Mouse (Mus musculus) kidney, postnatal 36 days (tissue): ENCODE results near the gene Tmem232.
A peak's percentile ranks its signal among the peaks of the same experiment; 100 is the strongest.
"Not testable (repeated sequence)": the region's sequence is repeated elsewhere in the genome, so short reads cannot be mapped to it uniquely, and the experiment has no call there.

Source experiments
- DNase-seq, 2 experiments: peaks; one replicate each; pipeline ENCODE4 v3.0.0; 2021 to 2022; ENCODE audit warnings: mixed read lengths in 2 of 2

Gene Tmem232

DNA sequence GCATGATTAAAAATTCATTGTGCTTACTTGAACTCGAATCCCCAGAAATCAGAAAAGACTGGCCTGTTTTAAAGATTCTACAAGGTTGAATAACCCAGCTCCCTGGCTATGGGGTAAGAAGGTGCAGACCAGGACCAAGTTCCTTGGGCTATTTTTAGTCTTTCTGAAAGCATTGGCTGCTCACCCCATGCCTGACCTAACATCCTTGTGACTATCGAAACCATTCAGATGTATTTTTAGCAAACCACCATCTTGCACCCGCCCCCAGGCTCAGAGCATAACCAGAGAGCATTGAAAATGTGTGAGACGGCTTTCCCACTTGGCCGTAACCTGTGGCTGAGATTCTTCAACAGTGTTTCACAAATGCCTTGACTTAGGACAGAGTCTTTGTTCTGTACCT, 13.1 kb downstream of the Tmem232 start:
- no peak for DNase-seq

DNA sequence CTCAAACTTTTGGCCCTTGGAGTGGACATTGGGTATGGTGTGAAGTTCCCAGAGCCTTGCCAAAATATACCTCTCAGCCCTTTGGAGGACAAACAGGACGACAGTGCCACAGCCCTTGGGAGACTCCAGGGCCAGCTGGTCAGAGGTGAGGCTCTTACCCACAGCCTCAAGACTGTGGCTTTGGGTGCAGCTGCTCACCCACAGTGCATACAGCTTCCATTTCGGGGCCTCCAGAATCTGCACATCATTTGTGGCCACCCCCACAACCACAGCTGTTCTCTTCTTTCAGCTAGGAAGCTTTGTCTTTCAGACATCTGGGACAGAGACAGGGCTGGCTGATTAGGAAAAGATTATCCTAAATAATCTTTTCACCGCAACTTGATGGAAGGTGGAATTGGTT, 27.1 kb downstream of the Tmem232 start:
- DNase-seq, result no peak

DNA sequence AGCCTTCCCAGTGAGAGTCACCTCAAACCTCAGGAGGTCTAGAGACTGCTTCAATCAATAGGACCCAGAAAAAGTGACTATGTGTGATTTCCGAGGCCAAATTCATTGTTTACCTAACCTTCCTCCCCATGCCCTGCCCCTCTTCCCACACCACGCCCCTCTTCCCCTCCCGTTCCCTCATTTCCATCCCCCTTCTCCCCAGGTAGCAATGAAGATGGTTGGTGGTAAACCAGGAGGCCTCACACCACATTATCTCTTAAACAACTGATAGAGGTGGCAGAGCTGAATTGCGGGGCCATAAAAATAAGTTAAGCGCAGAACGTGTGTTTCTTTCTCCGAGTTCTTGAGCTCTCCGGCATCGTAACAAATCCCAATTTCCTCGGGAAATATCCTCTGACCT, 55.9 kb downstream of the Tmem232 start:
- no peak for DNase-seq

DNA sequence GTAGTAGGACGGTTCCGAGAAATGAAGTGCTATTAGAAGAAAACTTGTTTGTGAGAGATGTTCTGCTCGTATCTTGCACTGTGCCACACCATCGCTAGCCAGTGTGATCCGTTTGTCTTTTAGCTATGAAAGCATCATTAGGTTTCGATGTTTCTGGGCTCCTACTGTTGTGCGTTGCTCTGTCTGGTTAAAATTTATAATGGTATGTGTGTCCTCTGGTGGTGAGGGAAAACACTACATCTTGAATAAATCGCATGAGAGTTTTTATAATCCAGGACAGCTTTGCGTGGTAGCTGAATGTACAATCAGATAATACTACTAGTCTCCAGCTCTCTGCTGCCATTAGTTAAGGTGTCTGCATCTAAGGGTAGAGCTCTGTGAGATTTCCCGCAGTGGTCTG, 63.8 kb downstream of the Tmem232 start:
- no peak for DNase-seq

DNA sequence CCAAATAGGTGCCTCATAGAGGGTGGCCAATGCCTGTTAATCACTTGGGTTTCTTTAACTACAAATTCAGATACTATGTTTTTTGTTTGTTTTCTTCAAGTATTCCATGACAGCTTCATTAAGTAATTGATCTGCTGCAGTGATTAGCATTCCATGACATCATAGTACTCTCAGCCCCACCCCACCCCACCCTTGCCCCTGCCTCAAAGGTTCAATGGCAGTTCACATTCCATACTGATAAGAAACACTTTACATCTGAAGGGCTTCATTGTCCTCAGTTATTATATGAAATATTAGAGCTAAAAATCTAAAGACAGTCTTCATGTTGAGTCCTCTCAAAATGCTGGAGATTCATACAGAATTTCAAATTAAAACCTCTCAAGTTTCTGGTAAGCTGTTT, 89.8 kb downstream of the Tmem232 start:
- DNase-seq, result no peak

DNA sequence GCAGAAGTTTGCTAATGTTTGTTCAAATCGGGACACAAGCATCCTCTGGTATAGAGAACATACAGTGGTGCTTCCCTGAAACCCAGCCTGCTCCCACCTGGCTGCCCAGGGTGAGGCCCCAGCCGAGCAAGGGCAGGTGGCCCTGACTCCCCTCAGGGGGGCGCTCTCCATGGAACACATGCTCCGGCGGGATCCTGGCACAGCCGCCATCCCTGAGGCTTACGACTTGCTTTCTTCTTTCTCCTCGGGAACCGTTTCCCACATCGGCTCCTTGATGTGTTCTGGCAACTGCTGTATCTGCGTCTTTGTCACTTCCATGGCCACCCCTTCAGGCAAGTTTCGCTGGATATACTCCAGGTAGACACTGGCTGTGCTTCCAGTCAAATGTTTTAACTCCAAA, 102.7 kb downstream of the Tmem232 start:
- DNase-seq, result not testable (repeated sequence)

DNA sequence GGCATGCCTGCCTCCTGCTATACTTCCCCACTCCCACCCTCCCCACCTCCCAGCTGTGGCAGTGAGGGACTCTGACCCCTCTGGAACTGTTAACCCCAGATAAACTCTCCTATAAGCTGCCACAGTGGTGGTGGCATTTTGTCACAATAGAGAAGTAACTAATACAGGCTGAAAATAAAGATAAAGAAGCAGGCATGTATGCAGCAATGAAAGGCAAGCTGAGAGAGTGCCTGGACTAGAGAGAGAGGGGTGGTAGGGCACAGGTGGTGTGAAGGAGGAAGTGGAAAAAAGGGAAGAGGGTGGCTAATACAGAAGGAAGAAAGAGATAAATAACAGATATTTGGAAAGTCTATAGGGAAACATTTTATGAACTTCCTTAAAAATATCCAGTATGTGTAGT, 121.5 kb downstream of the Tmem232 start:
- DNase-seq, result no peak

DNA sequence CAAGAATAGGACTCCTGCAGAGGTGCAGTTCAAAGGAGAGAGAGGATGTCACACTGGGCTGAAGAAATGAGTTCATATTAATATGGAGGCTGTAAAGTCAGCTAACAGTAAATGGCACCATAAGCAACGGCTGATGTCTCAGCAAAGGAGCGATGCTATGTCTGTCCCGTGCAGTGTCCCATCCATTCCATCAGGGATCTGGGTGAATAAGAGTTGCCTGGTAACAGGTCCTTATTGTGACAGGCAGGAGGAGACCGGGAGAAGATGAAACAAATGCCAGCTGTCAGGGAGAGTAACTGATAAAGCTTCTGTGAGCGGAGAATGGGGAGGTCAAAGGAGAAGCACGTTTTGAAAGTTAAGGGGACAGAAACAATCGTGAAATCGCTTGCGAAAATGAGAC, 135.3 kb downstream of the Tmem232 start:
- no peak for DNase-seq

DNA sequence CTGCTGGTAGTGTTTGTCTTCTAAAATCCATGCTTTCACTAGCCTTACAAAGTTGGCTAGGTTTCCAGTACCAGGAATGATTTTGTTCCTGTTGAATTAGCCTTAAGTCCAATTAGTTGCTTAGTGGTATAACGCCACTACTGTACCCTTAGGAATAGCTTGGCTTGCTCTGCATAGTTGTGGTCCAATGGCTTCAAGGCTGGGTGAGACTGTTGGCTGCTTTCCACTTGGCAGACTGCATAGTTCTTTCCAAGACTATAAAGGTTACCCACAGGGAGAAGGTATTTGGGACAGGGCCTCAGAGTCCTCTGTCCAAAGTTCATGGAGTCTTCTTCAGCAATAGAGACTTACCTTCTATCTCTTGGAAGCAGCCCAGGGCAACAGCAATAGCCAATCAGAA, 139.7 kb downstream of the Tmem232 start:
- peak; percentile 91 to 93 for DNase-seq

DNA sequence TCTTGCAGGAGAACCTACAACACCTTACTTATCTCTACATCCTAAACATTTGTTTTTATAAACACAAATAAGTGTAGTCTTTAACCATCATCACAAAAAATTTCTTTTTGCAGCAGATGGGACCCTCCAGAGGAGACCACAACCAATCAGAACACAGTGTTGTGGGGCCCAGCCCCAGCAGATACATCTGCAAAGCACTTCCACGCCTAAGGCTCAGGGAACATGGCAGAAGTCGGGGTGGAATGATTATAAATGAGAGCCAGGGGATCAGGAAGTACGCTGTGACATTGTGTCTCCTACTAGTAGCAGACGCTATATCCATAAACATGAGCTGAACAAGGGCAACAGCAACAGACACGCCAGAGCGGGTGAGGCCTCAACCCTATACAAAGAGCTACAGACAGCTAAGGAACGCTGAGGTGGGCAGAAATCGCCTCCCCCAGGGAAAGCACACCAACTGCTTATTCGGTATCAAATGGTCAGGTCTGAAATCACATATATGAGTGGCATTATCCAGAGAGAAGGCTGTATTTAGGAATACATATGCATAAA, 156.1 kb downstream of the Tmem232 start:
- DNase-seq, result no peak

DNA sequence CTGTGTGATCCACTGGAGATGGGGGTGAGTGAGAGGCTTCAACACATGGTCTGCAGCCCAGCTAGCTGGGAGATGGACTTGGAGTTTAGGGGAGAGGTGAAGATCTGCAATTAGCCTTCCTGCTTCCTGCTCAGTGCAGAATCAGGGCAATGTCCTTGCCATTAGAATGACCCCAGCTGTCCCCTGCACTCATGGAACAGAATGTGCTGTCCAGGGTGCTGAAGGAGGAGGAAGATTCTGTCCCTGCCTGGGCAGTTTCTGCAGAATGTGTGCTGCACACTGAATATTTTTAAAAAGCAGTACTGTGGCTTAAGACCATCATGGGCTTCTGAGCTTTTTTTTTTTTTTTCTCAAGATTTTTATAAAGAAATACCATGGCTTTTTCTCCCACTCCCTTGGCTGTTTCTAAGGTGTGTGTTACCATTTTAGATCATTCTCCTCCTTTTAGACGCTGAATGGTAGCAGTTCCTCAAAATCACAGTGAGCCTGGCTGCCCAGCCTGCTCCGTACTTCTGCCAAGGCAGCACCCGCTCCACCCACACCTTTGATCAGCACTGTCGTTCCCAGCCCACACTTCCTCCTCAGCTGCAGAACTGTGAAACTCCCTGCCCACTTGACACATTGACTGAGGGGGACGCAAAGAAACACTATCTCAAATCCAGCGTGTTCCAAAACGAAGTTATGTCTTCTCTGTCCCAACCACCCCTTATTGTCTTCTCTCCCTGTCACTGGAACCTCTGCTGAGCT, 170.4 kb downstream of the Tmem232 start:
- peak; percentile 18 to 68 for DNase-seq

DNA sequence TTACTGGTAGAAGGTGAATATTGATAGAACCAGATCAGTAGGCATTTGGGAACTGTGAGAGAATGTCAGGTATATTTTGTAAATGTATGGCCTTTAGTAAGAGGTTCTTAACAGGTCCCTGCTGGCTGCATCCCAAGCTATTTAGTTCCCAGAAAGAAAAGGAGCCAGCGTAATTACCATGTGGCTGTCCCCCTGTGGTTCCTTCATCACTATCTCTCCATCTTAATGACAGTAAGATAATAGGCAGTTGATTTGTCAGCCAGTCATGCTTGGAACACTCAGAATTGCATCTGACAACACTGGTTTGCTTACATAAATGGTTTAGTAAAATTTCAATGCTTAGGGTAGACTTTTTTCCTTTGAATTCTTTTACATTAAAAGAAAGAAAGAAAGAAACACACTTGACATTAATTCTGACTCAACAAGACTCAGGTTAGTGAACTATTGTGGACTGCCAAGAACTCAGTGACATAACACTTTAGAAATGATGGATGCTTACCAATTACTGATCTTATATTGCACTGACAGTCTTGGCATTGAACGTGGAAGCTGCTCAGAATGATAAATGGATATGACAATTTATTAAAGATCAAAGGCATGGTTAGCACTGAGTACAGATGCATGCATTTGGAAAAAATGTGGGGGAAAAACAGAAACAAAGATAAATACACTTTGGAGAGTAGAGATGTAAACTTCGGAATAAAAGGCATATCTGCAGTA, 174.9 kb downstream of the Tmem232 start:
- no peak for DNase-seq

DNA sequence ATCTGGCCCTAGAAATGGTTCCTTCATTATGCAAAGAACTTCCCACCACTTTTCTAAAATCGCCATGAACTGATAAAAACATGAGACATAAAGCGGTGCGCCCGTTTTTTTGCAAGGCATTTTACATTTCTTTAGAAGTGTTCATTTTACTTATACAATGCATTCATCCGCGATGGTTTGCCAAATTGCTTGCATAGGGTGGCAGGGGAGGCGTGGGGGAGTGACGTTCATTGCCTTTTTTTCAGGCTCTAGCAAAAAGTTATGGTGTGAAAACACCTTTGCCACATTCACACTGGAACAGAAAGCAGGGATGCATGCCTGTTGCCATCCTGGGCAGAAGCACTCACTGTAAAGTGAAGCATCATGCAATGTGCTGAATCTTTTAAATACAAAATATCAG, 188.7 kb downstream of the Tmem232 start:
- no peak for DNase-seq

DNA sequence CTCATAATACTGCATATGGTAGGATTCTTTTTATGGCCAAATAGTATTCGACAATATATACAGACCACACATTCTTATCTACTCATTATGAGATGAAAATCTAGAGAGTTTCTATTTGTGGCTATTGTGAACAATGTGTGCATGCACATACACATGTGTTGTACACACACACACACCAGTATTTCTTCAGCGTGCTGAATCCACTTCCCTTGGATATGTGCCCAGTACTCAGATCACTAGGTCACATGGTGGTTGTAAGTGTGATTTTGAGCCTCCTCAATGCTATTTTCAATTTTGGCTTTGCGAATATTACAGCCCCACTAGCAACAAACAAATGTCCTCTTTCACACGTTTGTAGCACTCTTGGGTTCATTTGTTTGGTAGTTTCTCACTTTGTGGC, 200.6 kb downstream of the Tmem232 start:
- no peak for DNase-seq

DNA sequence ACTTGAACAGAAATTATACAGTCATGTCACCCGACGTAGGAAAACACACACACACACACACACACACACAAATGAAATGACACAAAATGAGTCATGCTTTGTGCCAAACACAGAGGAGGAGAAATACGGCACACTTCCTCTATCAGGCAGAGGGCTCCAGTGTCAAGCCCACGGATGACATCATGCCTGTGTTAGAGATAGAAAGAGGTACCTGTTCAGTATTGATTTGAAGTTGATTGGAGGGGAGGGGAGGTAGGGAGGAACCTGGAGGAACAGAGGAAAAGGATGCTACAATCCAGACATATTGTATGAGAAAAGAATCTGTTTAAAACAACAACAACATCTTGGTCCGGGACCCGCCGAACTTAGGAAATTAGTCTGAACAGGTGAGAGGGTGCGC, 209.8 kb downstream of the Tmem232 start:
- no peak for DNase-seq

DNA sequence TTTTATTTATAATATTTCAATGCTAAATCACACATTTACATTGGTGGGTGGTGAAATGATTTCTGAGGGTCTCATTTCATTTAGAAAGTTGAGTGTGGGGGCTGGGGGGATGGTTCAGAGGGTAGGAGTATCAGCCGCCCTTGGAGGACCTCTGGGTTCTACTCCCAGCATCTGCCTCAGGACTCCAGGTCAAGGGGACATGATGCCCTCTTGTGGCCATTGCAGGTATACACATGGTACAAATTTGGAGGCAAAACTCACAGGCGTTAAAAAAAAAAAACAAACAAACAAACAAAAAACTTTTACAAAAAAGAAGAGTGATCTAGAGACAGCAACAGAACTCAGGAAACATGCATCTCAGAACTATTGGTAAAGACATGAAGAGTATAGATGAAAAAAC, 215.3 kb downstream of the Tmem232 start:
- peak; percentile 33 to 63 for DNase-seq

DNA sequence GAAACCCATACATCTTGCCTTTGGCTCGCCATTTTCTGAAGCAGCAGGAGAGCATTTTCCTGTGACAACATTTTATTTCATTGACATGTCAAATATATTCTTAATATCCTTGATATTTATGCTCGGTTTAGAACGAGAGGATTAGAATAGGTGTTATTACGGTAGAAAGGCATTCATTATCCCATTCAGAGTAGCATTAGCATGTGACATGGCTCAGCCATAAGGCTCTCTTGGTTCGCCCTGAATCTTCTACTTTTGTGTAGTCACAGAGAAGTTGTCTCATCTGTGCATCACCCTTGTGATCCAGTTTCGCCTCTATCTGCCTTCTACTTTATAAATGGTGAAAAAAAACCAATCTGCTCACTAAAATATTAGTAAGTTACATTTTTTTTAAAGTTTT, 220.0 kb downstream of the Tmem232 start:
- DNase-seq, result no peak

DNA sequence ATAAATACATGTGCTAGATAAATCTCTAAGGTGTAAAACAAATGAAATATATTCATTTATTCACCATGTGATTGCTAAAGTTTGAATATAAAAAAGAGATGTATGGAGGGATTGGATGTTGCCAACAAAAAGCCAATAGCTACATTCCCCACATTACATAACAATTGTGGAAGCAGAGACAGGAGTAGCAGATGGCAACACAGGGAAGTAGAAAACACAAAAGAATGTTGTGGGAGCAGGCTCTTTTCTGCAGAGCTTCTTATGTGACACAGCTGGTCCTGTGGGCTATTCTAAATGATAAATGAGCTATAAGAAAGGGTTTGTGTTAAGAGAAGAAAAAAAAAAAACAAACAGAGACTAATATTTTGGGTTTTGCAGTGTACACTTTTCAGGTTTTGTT, 240.6 kb downstream of the Tmem232 start:
- no peak for DNase-seq

DNA sequence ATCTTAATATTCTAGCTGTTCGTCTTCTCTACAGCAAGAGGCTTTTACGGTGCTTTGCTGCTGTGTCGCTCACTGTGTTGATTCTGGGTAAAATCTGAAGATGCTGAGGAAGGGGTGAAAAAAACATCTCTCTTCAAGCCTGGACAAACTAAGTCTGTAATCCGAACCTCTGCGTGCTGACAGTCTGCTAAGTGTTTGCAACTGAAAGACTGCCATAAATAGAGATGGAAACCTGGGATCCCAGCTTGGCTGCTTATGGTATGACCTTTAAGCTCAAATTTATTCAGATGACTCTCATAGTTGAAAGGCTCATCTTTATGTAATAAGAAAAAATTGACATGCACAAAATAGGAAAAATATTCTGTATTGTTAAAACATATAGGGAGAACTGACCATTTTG, 242.8 kb downstream of the Tmem232 start:
- DNase-seq, result no peak

DNA sequence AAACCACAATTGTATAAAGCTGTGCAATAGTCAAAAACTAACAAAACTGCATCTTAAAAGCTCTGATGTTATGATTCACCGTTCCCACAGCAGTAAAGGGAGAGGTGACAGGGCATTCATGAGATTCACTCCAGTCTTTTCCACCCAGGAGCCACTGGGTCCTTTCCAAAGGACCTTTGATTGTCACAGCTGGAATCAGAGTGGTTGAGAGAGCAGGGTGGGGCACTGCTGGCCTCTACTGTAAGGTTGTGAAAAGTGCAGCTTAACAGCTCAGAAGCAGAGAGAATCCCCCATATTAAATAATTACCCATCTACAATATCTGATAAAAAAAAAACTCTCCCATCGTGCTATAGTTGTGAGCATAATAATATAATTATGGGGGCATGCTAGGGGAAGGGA, 288.4 kb downstream of the Tmem232 start:
- peak; percentile 6 to 52 for DNase-seq

DNA sequence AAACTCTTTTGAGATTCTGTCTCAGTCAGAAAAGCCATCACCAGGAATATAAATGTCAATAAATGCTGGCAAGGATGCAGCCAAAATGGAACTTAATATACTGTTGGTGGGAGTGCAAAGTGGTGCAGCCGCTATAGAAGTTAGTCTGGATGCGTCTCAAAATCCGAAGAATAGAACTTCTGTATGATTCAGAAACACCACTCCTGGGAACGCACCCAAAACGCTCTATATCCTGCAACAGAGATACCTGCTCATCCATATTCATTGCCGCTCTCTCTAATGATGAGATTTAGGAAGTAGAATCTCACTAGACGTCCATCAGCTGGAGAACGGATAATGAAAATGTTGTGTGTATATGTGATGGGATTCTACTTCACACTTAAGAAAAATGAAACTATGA, 290.3 kb downstream of the Tmem232 start:
- DNase-seq, result no peak

DNA sequence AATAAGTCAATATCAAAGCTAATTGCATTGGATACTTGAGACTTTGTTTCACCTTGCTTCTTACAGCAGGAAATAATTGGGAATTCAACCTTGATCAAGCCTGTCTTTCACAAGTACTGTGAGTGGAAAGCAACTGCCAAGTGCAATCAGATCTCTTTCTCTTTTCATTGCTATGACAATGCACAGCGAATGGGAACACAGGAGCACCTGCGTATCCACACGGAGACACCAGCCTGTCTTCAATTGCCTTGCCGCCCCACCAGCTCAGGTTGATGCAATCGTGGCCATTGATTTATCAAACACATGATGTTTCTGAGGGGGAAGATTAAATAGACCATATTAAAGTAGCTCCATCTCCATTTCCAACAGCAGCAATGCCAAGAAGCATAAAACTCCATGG, 296.9 kb downstream of the Tmem232 start:
- no peak for DNase-seq

DNA sequence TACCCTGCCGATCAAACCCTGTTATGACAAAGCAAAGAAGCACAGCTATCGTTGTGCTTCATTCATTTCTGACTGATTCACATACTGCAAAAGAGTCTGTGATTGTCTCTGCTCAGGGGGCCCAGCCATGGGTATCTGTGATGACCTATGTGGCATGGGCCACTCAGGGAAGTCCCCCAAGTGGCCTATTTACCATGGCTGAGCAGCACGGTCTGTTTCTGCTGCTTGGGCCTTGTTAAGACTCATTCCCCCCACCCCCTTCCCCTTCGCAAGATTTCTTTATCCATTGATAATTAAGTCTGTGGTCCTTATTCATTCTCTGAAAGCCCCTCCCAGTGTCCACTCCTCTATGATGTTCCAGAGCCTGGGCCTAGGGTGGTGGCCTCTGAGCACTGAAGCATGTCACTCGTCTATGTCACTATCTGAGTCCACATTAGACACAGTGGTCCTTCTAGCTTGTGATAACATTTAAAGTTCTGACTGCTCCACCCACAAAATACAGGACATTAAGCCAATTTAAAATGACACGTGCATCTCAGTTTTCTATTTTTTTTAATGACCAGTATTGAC, 315.1 kb downstream of the Tmem232 start:
- DNase-seq, result no peak

DNA sequence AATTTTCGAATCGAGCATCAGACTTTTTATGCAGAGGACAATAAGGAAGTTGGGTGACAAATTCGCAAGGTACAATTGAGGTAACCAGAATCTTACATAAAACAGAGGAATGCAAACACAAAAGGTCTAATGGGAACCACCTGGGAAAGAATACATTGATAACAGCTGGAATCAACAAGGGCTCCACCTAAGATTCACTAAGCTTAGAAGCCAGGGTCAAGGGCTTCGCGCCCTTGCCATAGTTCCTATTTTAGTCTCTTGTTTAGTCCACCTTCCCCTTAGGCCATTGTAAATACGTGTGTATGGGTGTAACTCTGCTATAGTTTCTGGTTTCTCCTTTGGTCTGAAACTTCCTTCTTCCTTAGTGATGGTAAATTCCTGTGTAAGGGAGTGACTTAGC, 318.9 kb downstream of the Tmem232 start:
- DNase-seq, result not testable (repeated sequence)
